Mouse (Mus musculus): ENCODE results near the gene Fam205c. TPM values are rescaled to one million over a fixed set of nuclear protein-coding genes. Genes with fewer than 3 reads are reported as not detected.
A peak's percentile ranks its signal among the peaks of the same experiment; 100 is the strongest.

The Fam205c gene
- polyA plus RNA-seq (2015; fragmentation: Nextera tagmentation; extraction: Ambion mirVana), result 0.36 and 0.46 TPM in 2 replicates

DNA sequence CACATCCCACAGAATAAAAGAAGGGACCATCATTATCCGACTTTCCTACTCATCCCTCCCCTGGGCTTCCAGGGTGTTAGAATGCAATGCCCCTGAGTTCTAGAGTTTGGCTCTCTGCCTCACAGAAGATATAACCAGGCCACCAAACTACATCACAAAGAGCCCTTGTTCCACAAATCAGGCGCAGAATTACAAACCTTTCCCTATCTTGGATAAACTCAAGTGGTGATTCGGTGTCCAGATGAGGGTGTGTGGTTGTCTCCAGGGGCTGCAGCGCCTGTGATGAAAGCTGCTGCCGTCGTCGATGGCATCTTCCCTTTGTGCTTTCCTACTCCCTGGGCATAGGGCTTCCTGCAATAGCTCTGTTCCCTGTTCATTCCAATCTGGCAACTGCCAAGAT, at the start of gene Fam205c:
Gene Fam205c, minus strand, starts transcription at position 101 of the 400 bp plus-strand sequence.
- Histone ChIP-seq H3K4me1 (no peaks in the 10 kb centered on the region), H3K27me3 (no peaks in the 10 kb centered on the region), H3K36me3 (no peaks in the 10 kb centered on the region), H3K4me2 (replicated peaks) (no peak within 1 kb of the TSS), H3K4me3 (replicated peaks) (no peak within 1 kb of the TSS), H3K9me3 (replicated peaks) (no peaks in the 10 kb centered on the region), H3K27ac (replicated peaks) (no peak within 1 kb of the TSS), H3K9ac (no peak within 1 kb of the TSS)
- ATAC-seq (ENCODE audit: insufficient number of reproducible peaks, low FRiP score, low TSS enrichment, low read depth), result no peak
- WGBS, result 75% methylated on average over 7 of the region's 7 CpGs

DNA sequence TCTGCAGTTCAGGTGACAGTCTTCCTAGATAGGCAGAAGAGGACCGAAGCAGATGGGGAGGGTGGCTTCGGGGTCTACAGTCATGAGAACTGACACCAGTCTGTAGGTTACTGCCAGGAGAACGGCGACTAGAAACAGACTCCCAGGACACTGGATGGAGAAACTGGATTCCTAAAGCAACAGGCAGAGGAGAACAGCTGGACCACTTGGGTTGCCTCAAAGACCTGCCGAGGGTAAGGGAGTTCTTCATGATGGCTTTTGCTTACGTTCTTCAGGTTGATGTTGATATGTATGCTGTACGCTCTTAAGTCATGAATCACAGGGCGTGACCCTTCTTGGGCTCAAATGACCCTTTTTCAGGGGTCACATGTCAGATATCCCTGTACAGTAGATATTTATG, 48.4 kb upstream of the Fam205c start:
- ATAC-seq (ENCODE audit: insufficient number of reproducible peaks, low FRiP score, low TSS enrichment, low read depth), result no peak
- WGBS, result 72% methylated on average over 8 of the region's 8 CpGs
- Histone ChIP-seq H3K9ac (no peak overlapping the region), H3K4me1 (peaks cover 3% of the 10 kb centered on the region; the same call in 1 of the 2 replicates), H3K4me3 (replicated peaks) (no peak overlapping the region), H3K4me2 (replicated peaks) (no peak overlapping the region), H3K36me3 (no peaks in the 10 kb centered on the region), H3K27ac (replicated peaks) (no peak overlapping the region), H3K9me3 (replicated peaks) (no peaks in the 10 kb centered on the region), H3K27me3 (peaks cover 14% of the 10 kb centered on the region)

DNA sequence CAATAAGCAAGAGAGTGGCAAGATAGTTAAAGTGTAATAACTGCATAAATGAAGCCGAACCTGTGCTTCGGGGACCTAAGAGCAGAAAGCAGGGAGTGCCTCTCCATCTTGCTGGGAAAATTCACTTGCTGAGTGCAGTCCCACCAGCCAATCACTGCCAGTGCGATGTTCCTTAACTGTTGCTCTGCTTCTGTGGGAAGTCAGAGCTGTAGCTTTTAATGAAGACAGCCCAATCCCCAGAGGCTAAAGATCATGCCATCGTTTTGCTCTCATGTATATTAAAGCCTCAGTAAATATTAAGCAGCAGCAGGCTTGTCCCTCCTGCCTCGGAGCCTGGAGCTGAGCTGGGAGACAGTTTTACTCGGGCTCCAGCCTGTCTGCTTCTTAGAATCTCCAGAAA, 48.0 kb upstream of the Fam205c start:
- ATAC-seq (ENCODE audit: insufficient number of reproducible peaks, low FRiP score, low TSS enrichment, low read depth), result no peak
- no peak overlapping the region for H3K4me3 ChIP-seq (replicated peaks)
- no peak overlapping the region for H3K9ac ChIP-seq
- H3K4me1 ChIP-seq, result peaks cover 6% of the 10 kb centered on the region; the same call in 1 of the 2 replicates
- no peaks in the 10 kb centered on the region for H3K9me3 ChIP-seq (replicated peaks)
- H3K4me2 ChIP-seq (replicated peaks), result no peak overlapping the region
- no peaks in the 10 kb centered on the region for H3K36me3 ChIP-seq
- 53% methylated on average over 6 of the region's 6 CpGs for WGBS
- H3K27ac ChIP-seq (replicated peaks), result no peak overlapping the region
- H3K27me3 ChIP-seq, result peaks cover 18% of the 10 kb centered on the region

DNA sequence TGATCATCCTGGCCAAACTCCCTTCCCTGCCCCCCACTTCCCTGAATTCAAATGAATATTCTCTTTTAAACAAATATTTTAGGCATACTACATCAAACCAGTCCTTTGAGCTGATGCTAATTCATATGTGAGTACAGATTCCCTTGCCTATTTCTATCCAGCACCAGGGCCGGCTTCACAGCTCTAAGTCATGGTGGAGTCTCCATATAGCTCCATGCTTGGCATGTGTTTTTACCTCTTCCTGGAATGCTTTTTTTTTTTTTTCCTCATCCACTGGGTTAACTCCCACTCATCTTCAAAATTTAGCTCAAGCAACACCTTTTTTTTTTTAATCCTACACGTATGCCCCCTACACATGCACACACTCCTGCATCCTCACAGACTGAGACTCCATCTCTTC, 47.5 kb upstream of the Fam205c start:
- 80% methylated on average over 2 of the region's 2 CpGs for WGBS
- no peak for ATAC-seq (ENCODE audit: insufficient number of reproducible peaks, low FRiP score, low TSS enrichment, low read depth)

DNA sequence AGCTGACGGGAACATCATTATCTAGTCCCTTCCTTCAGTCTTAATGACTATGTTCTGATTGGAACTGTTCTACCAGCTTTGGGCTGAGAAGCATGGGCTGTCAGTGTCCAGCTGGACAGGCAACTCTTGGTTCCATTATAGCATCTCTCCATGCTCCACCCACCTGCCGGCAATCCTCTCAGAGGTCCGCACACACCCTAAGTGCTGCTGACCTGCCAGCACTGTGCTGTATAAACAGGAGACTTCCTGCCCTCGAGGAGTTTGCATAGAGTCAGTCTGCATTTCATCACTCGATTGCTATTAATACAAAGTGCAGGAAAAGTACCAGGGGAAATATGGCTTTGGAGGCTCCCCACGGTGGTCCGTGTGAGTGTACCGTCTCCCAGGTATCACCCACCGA, 46.7 kb upstream of the Fam205c start:
- Histone ChIP-seq H3K4me1 (peaks cover 11% of the 10 kb centered on the region), H3K4me2 (replicated peaks) (no peak overlapping the region), H3K27me3 (peaks cover 27% of the 10 kb centered on the region), H3K36me3 (no peaks in the 10 kb centered on the region), H3K27ac (replicated peaks) (no peak overlapping the region), H3K4me3 (replicated peaks) (no peak overlapping the region), H3K9ac (no peak overlapping the region), H3K9me3 (replicated peaks) (no peaks in the 10 kb centered on the region)
- ATAC-seq (ENCODE audit: insufficient number of reproducible peaks, low FRiP score, low TSS enrichment, low read depth), result no peak
- WGBS, result 69% methylated on average over 9 of the region's 9 CpGs

More for the DNA sequence above, 47.5 kb upstream of the Fam205c start:
- no peak overlapping the region for H3K9ac ChIP-seq
- no peaks in the 10 kb centered on the region for H3K9me3 ChIP-seq (replicated peaks)
- H3K4me2 ChIP-seq (replicated peaks), result no peak overlapping the region
- no peak overlapping the region for H3K27ac ChIP-seq (replicated peaks)
- H3K4me1 ChIP-seq, result peaks cover 10% of the 10 kb centered on the region
- H3K27me3 ChIP-seq, result peaks cover 22% of the 10 kb centered on the region
- no peaks in the 10 kb centered on the region for H3K36me3 ChIP-seq
- no peak overlapping the region for H3K4me3 ChIP-seq (replicated peaks)

DNA sequence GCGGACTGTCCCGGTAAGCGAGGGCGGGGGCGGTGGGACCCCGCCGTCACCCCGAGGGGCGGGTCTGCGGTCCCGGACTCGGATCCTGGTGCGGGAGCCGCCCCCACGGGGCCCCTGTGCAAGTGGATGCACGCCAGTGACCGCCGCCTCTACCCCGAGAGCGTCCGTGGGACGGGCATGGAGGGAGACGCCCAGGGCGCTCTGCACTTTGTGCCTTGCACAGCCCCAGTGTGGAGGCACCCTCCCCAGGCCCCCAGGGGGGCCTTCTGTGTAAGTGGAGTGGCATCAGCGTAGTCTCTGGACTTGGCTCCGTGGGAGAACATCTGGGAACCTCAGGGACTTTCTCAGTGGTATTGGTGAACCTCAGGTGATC, 43.4 kb upstream of the Fam205c start:
- WGBS, result 2% methylated on average over 23 of the region's 26 CpGs
- peaks cover 43% of the 10 kb centered on the region for H3K27me3 ChIP-seq

DNA sequence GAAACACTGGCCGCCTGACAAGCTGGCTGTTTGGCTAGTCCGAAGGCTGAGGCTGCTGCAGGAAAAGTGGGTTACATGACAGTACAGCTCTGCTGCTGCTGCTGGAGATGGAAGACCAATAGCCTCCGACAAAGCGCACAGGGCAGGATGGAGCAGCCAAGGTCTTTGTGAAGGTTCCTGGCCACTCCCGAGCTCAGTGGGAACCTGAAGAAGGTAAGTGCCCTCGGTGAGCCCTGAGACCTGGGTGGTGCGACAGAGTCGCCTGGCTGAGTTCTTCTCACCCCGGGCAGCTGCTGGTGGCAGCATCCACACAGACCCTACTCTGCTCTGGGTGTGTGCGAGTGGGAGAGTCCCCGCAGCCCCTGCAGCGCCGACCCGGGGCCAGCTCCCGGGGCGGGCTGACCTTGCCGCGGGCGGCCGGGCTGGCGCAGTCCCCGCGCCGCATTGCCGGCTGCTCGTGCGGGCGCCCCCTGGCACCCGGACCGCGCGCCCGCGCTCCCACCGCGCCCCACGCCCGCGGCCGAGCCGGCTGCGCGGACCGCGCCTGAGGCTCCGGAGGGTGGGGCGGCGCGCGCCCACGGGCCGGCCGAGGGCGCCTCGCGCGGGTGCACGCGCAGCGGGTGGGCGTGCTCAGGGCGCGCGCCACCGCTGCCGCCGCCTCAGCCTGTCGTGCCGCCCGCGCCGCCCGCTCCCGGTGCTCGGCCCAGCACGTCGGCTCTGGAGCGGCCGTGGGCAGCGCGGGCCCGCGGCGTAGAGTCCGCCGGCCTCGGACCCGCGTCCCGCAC, 42.8 kb upstream of the Fam205c start, which contains the start of gene Phf24:
Gene Phf24, plus strand, starts transcription at position 44 of the 785 bp plus-strand sequence.
- H3K4me3 ChIP-seq (replicated peaks), result peak within 1 kb of the TSS; percentile 64
- no peak within 1 kb of the TSS for H3K27ac ChIP-seq (replicated peaks)
- H3K4me1 ChIP-seq, result peaks cover 11% of the 10 kb centered on the region
- ATAC-seq (ENCODE audit: insufficient number of reproducible peaks, low FRiP score, low TSS enrichment, low read depth), result peak; percentile 75
- H3K9ac ChIP-seq, result peak within 1 kb of the TSS; percentile 63
- H3K4me2 ChIP-seq (replicated peaks), result peak within 1 kb of the TSS; percentile 91
- no peaks in the 10 kb centered on the region for H3K36me3 ChIP-seq
- H3K27me3 ChIP-seq, result peaks cover 43% of the 10 kb centered on the region
- WGBS, result under 1% methylated on average over 36 of the region's 90 CpGs
- no peaks in the 10 kb centered on the region for H3K9me3 ChIP-seq (replicated peaks)

More for the DNA sequence above, 43.4 kb upstream of the Fam205c start:
- ATAC-seq (ENCODE audit: insufficient number of reproducible peaks, low FRiP score, low TSS enrichment, low read depth), result no peak
- peak overlapping the region; percentile 63 for H3K9ac ChIP-seq
- no peak overlapping the region for H3K27ac ChIP-seq (replicated peaks)
- peaks cover 11% of the 10 kb centered on the region for H3K4me1 ChIP-seq
- no peaks in the 10 kb centered on the region for H3K9me3 ChIP-seq (replicated peaks)
- peak overlapping the region; percentile 64 for H3K4me3 ChIP-seq (replicated peaks)
- H3K36me3 ChIP-seq, result no peaks in the 10 kb centered on the region
- peak overlapping the region; percentile 91 for H3K4me2 ChIP-seq (replicated peaks)

DNA sequence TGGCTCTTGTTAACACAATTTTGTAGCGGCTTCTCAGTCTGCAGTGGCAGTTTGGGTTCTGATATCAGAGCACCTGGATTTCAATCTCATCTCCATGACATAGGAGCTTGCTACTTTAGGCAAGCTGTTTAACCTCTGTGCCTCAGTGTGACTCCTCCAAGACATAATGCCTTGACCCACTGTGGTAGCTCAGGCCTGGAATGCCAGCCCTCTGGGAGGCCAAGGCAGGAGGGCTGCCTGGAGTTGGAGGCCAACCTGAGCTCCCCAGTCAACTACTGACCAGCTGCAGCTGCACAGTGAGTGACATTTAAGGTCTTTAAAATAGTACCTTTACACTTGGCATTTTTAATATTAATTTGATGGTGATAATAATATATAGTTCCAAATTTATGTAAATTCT, 41.9 kb upstream of the Fam205c start:
- Histone ChIP-seq H3K4me3 (replicated peaks) (no peak overlapping the region), H3K27me3 (peaks cover 43% of the 10 kb centered on the region)
- WGBS, result 72% methylated on average over 1 of the region's 1 CpGs

DNA sequence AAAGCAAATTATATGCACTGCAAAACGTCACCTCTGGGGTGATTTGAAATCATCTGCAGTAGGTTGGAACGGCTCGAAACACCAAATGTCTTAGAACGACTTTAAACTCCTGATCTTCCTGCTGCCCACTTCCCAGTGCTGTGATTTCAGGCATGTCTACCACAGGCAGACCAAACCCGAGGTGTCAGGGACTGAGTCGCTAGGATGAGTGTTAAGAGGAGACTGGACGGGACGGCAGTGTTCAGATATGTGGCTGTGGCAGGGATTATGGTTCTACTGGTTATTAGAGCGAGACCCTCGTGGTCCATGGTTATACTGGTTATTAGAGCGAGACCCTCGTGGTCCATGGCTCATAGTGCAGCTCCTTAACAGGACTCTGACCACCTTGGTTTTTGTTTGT, 41.3 kb upstream of the Fam205c start:
- H3K27me3 ChIP-seq, result peaks cover 43% of the 10 kb centered on the region
- H3K9me3 ChIP-seq (replicated peaks), result no peaks in the 10 kb centered on the region
- ATAC-seq (ENCODE audit: insufficient number of reproducible peaks, low FRiP score, low TSS enrichment, low read depth), result no peak
- no peaks in the 10 kb centered on the region for H3K36me3 ChIP-seq
- 80% methylated on average over 12 of the region's 12 CpGs for WGBS
- no peak overlapping the region for H3K9ac ChIP-seq
- H3K4me1 ChIP-seq, result peaks cover 11% of the 10 kb centered on the region
- no peak overlapping the region for H3K4me2 ChIP-seq (replicated peaks)
- no peak overlapping the region for H3K4me3 ChIP-seq (replicated peaks)
- no peak overlapping the region for H3K27ac ChIP-seq (replicated peaks)

More for the DNA sequence above, 41.9 kb upstream of the Fam205c start:
- Histone ChIP-seq H3K4me1 (peaks cover 11% of the 10 kb centered on the region), H3K9ac (no peak overlapping the region), H3K36me3 (no peaks in the 10 kb centered on the region), H3K27ac (replicated peaks) (no peak overlapping the region), H3K9me3 (replicated peaks) (no peaks in the 10 kb centered on the region), H3K4me2 (replicated peaks) (no peak overlapping the region)
- no peak for ATAC-seq (ENCODE audit: insufficient number of reproducible peaks, low FRiP score, low TSS enrichment, low read depth)

DNA sequence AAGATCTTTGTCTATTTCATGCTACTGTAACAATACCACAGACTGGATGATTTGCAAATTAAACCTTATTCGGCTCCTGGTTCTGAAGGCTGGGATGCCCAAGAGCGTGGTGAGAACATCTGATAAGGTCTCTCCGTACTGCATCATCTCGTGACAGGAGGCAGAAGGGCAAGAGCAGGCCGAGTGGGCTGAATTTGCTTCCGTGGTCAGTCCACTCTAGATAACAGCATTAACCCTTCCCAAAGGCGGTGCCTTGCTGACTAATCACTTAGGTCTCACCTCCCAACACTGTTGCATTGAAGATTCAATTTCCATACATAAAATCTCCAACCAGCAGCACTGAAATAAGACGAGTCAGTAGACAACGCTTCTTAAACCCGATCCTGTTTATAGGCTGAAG, 39.4 kb upstream of the Fam205c start:
- ATAC-seq (ENCODE audit: insufficient number of reproducible peaks, low FRiP score, low TSS enrichment, low read depth), result no peak
- no peak overlapping the region for H3K27ac ChIP-seq (replicated peaks)
- no peak overlapping the region for H3K9ac ChIP-seq
- H3K36me3 ChIP-seq, result no peaks in the 10 kb centered on the region
- H3K9me3 ChIP-seq (replicated peaks), result no peaks in the 10 kb centered on the region
- peaks cover 11% of the 10 kb centered on the region for H3K4me1 ChIP-seq
- no peak overlapping the region for H3K4me3 ChIP-seq (replicated peaks)
- peaks cover 39% of the 10 kb centered on the region for H3K27me3 ChIP-seq
- 48% methylated on average over 10 of the region's 10 CpGs for WGBS
- H3K4me2 ChIP-seq (replicated peaks), result no peak overlapping the region

DNA sequence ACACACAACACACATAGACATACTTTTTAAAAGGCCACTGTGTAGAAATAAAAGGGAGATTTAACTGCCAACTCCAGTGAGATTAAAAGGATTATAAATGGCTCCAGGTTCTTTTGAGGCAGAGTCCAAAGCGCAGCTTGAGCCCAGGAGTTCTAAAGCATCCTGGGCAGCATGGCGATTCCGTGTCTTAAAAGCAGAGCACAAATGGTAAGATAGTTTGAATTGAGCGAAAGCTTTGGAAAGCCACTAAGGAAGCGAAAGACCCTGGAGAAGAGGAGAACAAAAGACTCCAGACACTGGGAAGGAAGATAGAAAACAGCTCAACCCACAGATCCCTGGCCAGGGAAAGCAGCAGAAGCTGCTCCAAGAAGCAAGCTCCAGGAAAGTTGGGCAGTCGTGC, 30.9 kb upstream of the Fam205c start:
- ATAC-seq (ENCODE audit: insufficient number of reproducible peaks, low FRiP score, low TSS enrichment, low read depth), result no peak

DNA sequence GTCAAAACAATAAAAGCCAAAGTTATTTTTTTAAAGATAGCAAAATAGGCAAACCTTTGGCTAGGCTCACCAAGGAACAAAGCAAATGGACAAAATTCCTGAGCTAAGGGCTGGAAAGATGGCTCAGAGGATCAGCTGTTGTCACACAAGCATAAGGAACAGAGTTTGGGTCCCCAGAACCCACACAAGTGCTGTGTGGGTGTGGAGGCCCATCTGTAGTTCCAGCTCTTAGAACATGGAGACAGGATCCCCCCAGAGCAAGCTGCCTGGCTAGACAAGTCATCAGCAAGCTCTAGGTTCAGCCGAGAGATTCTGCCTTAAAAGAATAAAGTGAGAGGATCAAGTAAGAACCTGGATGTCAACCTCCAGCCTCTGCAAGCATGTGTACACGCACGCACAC, 30.5 kb upstream of the Fam205c start:
- no peak overlapping the region for H3K4me2 ChIP-seq (replicated peaks)
- WGBS, result 87% methylated on average over 3 of the region's 3 CpGs
- no peak for ATAC-seq (ENCODE audit: insufficient number of reproducible peaks, low FRiP score, low TSS enrichment, low read depth)

More for the DNA sequence above, 30.9 kb upstream of the Fam205c start:
- no peak overlapping the region for H3K4me3 ChIP-seq (replicated peaks)
- no peaks in the 10 kb centered on the region for H3K9me3 ChIP-seq (replicated peaks)
- H3K27ac ChIP-seq (replicated peaks), result no peak overlapping the region
- WGBS, result 72% methylated on average over 6 of the region's 6 CpGs
- no peak overlapping the region for H3K4me2 ChIP-seq (replicated peaks)
- H3K9ac ChIP-seq, result no peak overlapping the region
- no peaks in the 10 kb centered on the region for H3K27me3 ChIP-seq
- H3K36me3 ChIP-seq, result no peaks in the 10 kb centered on the region
- no peaks in the 10 kb centered on the region for H3K4me1 ChIP-seq

More for the DNA sequence above, 30.5 kb upstream of the Fam205c start:
- H3K9me3 ChIP-seq (replicated peaks), result no peaks in the 10 kb centered on the region
- no peaks in the 10 kb centered on the region for H3K36me3 ChIP-seq
- H3K9ac ChIP-seq, result no peak overlapping the region
- H3K27ac ChIP-seq (replicated peaks), result no peak overlapping the region
- no peak overlapping the region for H3K4me3 ChIP-seq (replicated peaks)
- no peaks in the 10 kb centered on the region for H3K4me1 ChIP-seq
- no peaks in the 10 kb centered on the region for H3K27me3 ChIP-seq

Measured in embryonic facial prominence, embryonic 15.5 days (tissue).